Mouse (Mus musculus): Measurements from ENCODE around the gene Fam213b. TPM values are rescaled to one million over a fixed set of nuclear protein-coding genes. Genes with fewer than 3 reads are reported as not detected.

The Fam213b gene
- polyA plus RNA-seq (2015; fragmentation: Nextera tagmentation; extraction: Ambion mirVana), result 57.5 and 59.9 TPM in 2 replicates

DNA sequence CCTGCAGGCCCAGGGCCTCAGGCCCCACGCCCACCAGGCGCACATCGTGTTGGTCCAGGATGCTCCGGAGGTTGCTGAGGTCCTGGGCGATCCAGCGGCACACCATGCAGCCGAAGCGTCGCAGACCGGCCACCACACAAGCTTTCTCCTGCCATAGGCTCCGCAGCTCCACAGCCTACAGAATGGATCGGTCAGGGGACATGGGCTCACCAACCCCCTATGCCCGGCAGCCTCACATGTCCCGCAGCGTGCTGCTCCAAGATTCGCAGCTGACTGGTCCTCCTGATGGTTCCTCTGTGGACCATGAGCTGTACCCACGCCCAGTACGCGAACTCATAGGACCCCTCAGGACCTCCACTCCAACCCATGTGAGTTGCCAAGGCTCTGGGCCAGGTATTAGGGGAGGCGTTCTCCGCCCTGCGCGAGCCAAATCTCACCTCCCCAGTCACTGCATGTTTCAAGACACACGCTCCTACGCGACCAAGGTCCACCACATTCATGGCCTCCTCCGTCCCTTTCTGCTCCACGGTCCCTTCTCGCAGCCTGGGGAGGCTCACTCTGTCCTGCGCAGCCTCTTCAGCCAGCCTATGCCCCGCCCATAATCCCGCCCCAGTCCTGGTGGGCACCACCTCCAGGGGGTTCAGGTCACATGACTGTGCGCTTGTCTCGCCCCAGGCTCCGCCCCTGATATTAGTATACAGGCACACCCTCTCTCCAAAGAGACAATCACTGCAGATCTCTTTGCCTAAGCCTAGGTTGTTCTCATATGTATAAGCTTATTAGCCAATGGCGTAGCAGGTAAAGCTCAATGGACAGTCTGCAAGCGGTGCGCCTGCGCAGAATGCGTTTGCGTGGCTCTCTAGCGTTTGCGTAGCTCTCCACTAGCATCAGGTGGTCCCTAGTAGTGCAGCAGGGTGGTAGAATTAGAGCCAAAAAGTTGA is at the start of gene Fam213b:
Fam213b (minus strand) TSS at position 630 of the 941 bp plus-strand sequence.
- peak within 1 kb of the TSS; percentile 75 for H3K27ac ChIP-seq (replicated peaks)
- WGBS, result 4% methylated on average over 43 of the region's 43 CpGs
- ATAC-seq (ENCODE audit: insufficient number of reproducible peaks, low FRiP score, low TSS enrichment, low read depth), result peak; percentile 94

DNA sequence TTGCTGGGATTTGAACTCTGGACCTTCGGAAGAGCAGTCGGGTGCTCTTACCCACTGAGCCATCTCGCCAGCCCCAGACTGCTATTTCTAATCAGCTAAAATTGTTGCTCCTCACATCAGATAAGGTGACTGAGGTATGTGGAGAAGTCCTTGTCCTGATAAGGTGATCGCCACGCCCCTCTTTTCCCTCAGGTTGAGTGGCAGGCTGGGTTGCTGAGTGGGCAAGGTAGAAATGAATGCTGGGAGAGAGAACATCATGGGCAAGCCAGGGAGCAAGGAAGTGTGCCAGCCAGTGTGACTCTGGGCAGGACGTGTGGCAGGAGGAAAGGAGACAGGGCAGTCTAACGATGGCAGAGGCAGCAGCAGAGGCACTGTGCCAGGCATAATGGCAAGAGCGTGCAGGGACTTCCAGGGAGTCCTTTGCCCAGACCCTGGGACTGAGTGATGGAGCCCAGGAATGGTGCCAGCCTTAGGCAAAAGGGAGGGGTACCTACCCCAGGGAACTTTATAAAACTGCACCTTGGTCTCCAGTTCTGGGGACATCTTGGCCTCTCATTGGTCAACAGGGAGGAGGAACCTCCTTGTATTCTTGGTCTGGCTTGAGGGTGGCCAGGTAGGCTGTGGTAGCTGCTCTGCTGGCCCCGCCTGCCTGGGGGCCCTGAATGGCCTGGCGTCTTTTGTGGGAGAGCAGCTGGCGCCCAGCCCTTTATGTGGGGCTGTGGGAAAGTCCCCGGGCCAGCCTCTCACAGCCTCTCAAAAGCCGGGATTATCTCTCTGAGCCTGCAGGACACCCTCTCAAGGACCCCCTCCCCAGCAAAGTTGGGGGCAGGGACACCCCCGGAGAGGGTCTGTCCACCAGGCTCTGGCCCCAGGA is 49.4 kb upstream of the Fam213b start:
- Histone ChIP-seq H3K4me2 (replicated peaks) (no peak overlapping the region), H3K9me3 (replicated peaks) (no peaks in the 10 kb centered on the region), H3K9ac (no peak overlapping the region), H3K4me1 (peaks cover 34% of the 10 kb centered on the region), H3K27ac (replicated peaks) (no peak overlapping the region), H3K27me3 (peaks cover 48% of the 10 kb centered on the region), H3K4me3 (replicated peaks) (no peak overlapping the region), H3K36me3 (no peaks in the 10 kb centered on the region)
- ATAC-seq (ENCODE audit: insufficient number of reproducible peaks, low FRiP score, low TSS enrichment, low read depth), result no peak
- 42% methylated on average over 14 of the region's 14 CpGs for WGBS

More for the DNA sequence above, at the start of gene Fam213b:
- Histone ChIP-seq H3K4me1 (peaks cover 27% of the 10 kb centered on the region), H3K4me3 (replicated peaks) (peak within 1 kb of the TSS; percentile 64), H3K27me3 (no peaks in the 10 kb centered on the region), H3K36me3 (0 out of 2 replicates have a peak, but pooled peaks cover 4% of the 10 kb centered on the region), H3K4me2 (replicated peaks) (peak within 1 kb of the TSS; percentile 93), H3K9ac (peak within 1 kb of the TSS; percentile 68), H3K9me3 (replicated peaks) (no peaks in the 10 kb centered on the region)

GRCm38 (mm10) chr4:154946319-154946718 is 47.4 kb upstream of the Fam213b start:
- Histone ChIP-seq H3K9me3 (replicated peaks) (no peaks in the 10 kb centered on the region), H3K36me3 (no peaks in the 10 kb centered on the region), H3K27me3 (peaks cover 28% of the 10 kb centered on the region), H3K4me3 (replicated peaks) (peak overlapping the region; percentile 30), H3K4me2 (replicated peaks) (peak overlapping the region; percentile 55), H3K9ac (no peak overlapping the region), H3K27ac (replicated peaks) (no peak overlapping the region), H3K4me1 (peaks cover 26% of the 10 kb centered on the region)
- WGBS, result 3% methylated on average over 8 of the region's 8 CpGs
- peak; percentile 85 for ATAC-seq (ENCODE audit: insufficient number of reproducible peaks, low FRiP score, low TSS enrichment, low read depth)

- Histone ChIP-seq H3K27ac (replicated peaks) (no peak overlapping the region), H3K4me1 (peaks cover 19% of the 10 kb centered on the region), H3K9ac (no peak overlapping the region), H3K9me3 (replicated peaks) (no peaks in the 10 kb centered on the region), H3K4me3 (replicated peaks) (no peak overlapping the region), H3K27me3 (peaks cover 12% of the 10 kb centered on the region), H3K4me2 (replicated peaks) (no peak overlapping the region), H3K36me3 (no peaks in the 10 kb centered on the region)
- 18% methylated on average over 2 of the region's 2 CpGs for WGBS
- peak; percentile 65; the same call in 1 of the 2 replicates for ATAC-seq (ENCODE audit: insufficient number of reproducible peaks, low FRiP score, low TSS enrichment, low read depth)
Observed at GRCm38 (mm10) chr4:154944121-154944590, 45.2 kb upstream of the Fam213b start.

- Histone ChIP-seq H3K27ac (replicated peaks) (no peak overlapping the region), H3K9me3 (replicated peaks) (no peaks in the 10 kb centered on the region), H3K4me1 (peaks cover 13% of the 10 kb centered on the region), H3K27me3 (peaks cover 5% of the 10 kb centered on the region), H3K36me3 (no peaks in the 10 kb centered on the region), H3K4me2 (replicated peaks) (no peak overlapping the region), H3K9ac (no peak overlapping the region), H3K4me3 (replicated peaks) (no peak overlapping the region)
- 85% methylated on average over 6 of the region's 6 CpGs for WGBS
- ATAC-seq (ENCODE audit: insufficient number of reproducible peaks, low FRiP score, low TSS enrichment, low read depth), result no peak
Observed at GRCm38 (mm10) chr4:154943323-154944039, 44.5 kb upstream of the Fam213b start.

DNA sequence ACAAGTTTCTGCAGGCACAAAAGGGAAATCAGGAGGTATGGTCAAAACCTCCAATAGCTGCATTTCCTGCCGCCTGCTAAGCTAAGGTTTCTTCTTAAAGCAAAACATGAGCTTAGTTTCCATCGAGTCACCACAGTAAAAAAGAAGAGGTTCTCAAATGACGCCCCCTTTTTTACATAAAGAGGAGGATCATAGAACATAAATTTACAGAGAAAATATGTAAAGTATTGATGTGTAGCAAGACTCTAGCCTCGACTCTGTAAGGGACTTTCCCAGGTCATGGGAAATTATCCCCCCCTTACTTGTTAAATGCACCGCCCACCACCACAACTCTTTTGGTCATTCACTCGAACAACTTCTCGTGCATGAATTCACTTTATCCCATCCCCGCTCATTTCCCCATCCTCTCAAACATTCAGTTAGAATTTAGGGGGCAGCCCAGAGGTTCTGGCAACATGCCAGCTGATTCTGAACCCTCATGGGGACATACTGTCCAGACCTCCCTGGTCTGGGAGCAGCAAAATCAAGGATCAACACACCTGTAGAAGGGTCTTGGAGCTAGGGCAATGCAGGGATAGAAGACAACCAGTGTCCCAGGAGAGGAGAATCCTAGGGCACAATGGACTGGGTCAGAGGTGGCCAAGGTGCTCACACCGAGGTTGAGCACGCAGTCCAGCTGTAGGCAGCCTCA is 43.8 kb upstream of the Fam213b start:
- H3K27me3 ChIP-seq, result no peaks in the 10 kb centered on the region
- H3K4me1 ChIP-seq, result peaks cover 8% of the 10 kb centered on the region; the same call in 1 of the 2 replicates
- H3K9ac ChIP-seq, result no peak overlapping the region
- no peak for ATAC-seq (ENCODE audit: insufficient number of reproducible peaks, low FRiP score, low TSS enrichment, low read depth)
- H3K4me2 ChIP-seq (replicated peaks), result no peak overlapping the region
- H3K9me3 ChIP-seq (replicated peaks), result no peaks in the 10 kb centered on the region
- 63% methylated on average over 10 of the region's 10 CpGs for WGBS
- H3K36me3 ChIP-seq, result no peaks in the 10 kb centered on the region
- H3K27ac ChIP-seq (replicated peaks), result no peak overlapping the region
- no peak overlapping the region for H3K4me3 ChIP-seq (replicated peaks)

GRCm38 (mm10) chr4:154941831-154942230 is 42.9 kb upstream of the Fam213b start:
- Histone ChIP-seq H3K4me1 (peaks cover 8% of the 10 kb centered on the region; the same call in 1 of the 2 replicates), H3K9me3 (replicated peaks) (no peaks in the 10 kb centered on the region), H3K27ac (replicated peaks) (no peak overlapping the region), H3K9ac (no peak overlapping the region), H3K4me2 (replicated peaks) (no peak overlapping the region), H3K36me3 (no peaks in the 10 kb centered on the region), H3K27me3 (no peaks in the 10 kb centered on the region), H3K4me3 (replicated peaks) (no peak overlapping the region)
- no peak for ATAC-seq (ENCODE audit: insufficient number of reproducible peaks, low FRiP score, low TSS enrichment, low read depth)
- WGBS, result 88% methylated on average over 5 of the region's 5 CpGs

DNA sequence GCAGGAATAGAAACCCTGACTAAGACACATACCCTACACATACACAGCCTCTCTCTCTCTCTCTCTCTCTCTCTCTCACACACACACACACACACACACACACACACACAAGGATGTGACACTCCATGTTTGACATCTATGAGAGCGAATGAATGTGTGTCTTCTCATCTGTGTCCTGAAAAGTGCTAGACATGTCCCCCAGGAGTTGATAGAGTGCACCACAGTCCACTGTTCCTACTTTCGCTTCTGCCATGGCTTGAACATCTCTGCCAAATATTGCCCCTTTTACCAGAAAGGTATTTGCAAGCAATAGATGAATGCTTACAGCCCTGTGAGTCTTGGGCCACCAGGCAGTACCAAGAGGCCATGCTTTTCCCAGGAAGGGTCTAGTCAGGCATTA is 41.2 kb upstream of the Fam213b start:
- H3K36me3 ChIP-seq, result no peaks in the 10 kb centered on the region
- H3K4me1 ChIP-seq, result no peaks in the 10 kb centered on the region
- no peak overlapping the region for H3K27ac ChIP-seq (replicated peaks)
- no peak overlapping the region for H3K4me2 ChIP-seq (replicated peaks)
- H3K4me3 ChIP-seq (replicated peaks), result no peak overlapping the region
- ATAC-seq (ENCODE audit: insufficient number of reproducible peaks, low FRiP score, low TSS enrichment, low read depth), result no peak
- H3K27me3 ChIP-seq, result no peaks in the 10 kb centered on the region
- no peak overlapping the region for H3K9ac ChIP-seq
- WGBS, result 92% methylated on average over 2 of the region's 2 CpGs
- H3K9me3 ChIP-seq (replicated peaks), result no peaks in the 10 kb centered on the region

DNA sequence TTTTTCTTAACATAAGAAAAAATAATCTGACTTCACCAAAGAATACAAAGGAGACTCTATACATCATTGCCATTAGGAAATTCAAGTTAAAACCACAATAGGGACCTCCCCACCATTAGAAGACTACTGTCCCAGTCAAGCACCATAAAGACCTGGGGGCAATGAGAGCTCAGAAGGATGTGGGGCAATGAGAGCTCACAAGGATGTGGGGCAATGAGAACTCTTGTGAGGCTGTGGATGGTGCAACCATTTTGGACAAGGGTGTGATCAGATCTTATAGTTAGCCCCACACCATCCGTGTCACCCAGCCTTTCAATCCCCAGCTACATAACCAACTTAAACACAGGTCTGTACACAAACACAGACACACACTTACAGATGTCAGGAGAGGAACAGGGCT is 38.8 kb upstream of the Fam213b start:
- no peak overlapping the region for H3K27ac ChIP-seq (replicated peaks)
- H3K4me1 ChIP-seq, result no peaks in the 10 kb centered on the region
- WGBS, result 77% methylated on average over 1 of the region's 1 CpGs
- H3K27me3 ChIP-seq, result no peaks in the 10 kb centered on the region
- no peak for ATAC-seq (ENCODE audit: insufficient number of reproducible peaks, low FRiP score, low TSS enrichment, low read depth)
- no peak overlapping the region for H3K4me2 ChIP-seq (replicated peaks)
- H3K9ac ChIP-seq, result no peak overlapping the region
- H3K36me3 ChIP-seq, result no peaks in the 10 kb centered on the region
- no peak overlapping the region for H3K4me3 ChIP-seq (replicated peaks)
- H3K9me3 ChIP-seq (replicated peaks), result no peaks in the 10 kb centered on the region

DNA sequence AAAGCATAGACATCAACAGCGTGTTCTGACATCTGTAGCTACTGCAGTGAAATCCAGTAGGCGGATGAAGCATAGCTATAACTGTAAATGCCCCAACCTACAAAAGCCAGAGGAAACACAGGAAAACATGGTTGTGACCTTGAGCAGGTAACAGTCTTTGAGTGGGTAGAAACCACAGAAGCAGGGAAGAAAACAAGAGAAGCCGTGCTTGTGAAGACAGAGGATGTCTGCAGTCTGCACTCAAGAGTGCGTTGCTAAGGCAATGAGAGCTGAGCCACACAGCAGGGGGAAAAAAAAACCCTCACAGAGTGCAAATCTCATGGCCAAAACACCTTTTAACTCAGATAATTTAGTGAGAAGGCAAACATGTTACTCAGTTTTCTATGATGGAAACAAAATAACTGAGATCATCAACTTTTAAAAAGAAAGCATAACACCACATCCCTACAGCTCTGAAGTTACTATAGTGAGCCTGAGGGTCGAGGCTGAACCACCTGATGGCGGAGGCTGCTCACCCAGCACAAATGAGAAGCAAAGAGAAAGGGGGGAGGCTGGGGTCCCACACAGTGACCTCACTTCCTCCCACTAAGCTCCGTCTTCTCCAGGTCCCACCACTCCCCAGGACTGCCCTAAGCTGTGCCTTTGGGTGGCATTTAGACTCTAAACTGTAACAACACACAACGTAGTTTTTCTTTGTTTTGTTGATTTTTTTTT is 37.8 kb upstream of the Fam213b start:
- Histone ChIP-seq H3K4me3 (replicated peaks) (no peak overlapping the region), H3K9me3 (replicated peaks) (no peaks in the 10 kb centered on the region), H3K27me3 (no peaks in the 10 kb centered on the region), H3K4me1 (no peaks in the 10 kb centered on the region), H3K9ac (no peak overlapping the region), H3K4me2 (replicated peaks) (no peak overlapping the region), H3K36me3 (no peaks in the 10 kb centered on the region), H3K27ac (replicated peaks) (no peak overlapping the region)
- no peak for ATAC-seq (ENCODE audit: insufficient number of reproducible peaks, low FRiP score, low TSS enrichment, low read depth)
- WGBS, result 58% methylated on average over 8 of the region's 8 CpGs
